Mouse (Mus musculus) heart, adult 2 months (tissue): ENCODE measurements around the gene Papolg. TPM values are rescaled to one million over a fixed set of nuclear protein-coding genes. Genes with fewer than 3 reads are reported as not detected.
A peak's percentile ranks its signal among the peaks of the same experiment; 100 is the strongest.

Source experiments
- DNase-seq, 2 experiments: peaks; one replicate each; pipeline ENCODE4 v3.0.0; 2021
- H3K27ac ChIP-seq: fragments of 200-600 bp; 2 replicates; pipeline ENCODE4 v1.8.1; 2022
- H3K27me3 ChIP-seq: fragments of 200-500 bp; 2 replicates; pipeline ENCODE4 v1.6.1; 2012; ENCODE audit warnings: mild to moderate bottlenecking, low read length, inconsistent platforms, mixed read lengths; ENCODE audit not compliant: control insufficient read depth, insufficient read depth
- H3K36me3 ChIP-seq: fragments of 200-500 bp; 2 replicates; pipeline ENCODE4 v1.6.1; 2012; ENCODE audit warnings: low read length, inconsistent platforms; ENCODE audit not compliant: control insufficient read depth, insufficient read depth
- H3K4me1 ChIP-seq: fragments of 200-500 bp; 2 replicates; pipeline ENCODE4 v1.6.1; 2011; ENCODE audit warnings: low read length; ENCODE audit not compliant: control insufficient read depth, insufficient read depth
- H3K4me3 ChIP-seq: fragments of 200-600 bp; 2 replicates; pipeline ENCODE4 v1.8.1; 2022
- H3K79me2 ChIP-seq: fragments of 200-500 bp; replicated peaks from 2 replicates; pipeline ENCODE4 v1.6.1; 2012; ENCODE audit warnings: mild to moderate bottlenecking, inconsistent platforms, low read length, moderate library complexity, mixed read lengths; ENCODE audit not compliant: control insufficient read depth, insufficient read depth
- H3K9ac ChIP-seq: fragments of 200-500 bp; 2 replicates; pipeline ENCODE4 v1.6.1; 2012; ENCODE audit warnings: low read depth, mild to moderate bottlenecking, control low read depth, inconsistent platforms, low read length, mixed read lengths
- CTCF ChIP-seq: fragments of 200-600 bp; IDR thresholded peaks from 2 replicates; pipeline ENCODE4 v1.8.1; 2022; ENCODE audit warnings: antibody characterized with exemption, mild to moderate bottlenecking, moderate library complexity
- EP300 ChIP-seq: fragments of 200-500 bp; IDR thresholded peaks from 2 replicates; pipeline ENCODE4 v1.6.1; 2011; ENCODE audit warnings: low read depth, low read length, control low read depth; ENCODE audit not compliant: insufficient read depth
- POLR2A ChIP-seq: fragments of 200-500 bp; IDR thresholded peaks from 2 replicates; pipeline ENCODE4 v1.6.1; 2011; ENCODE audit warnings: mild to moderate bottlenecking, low read depth, low read length, control low read depth; ENCODE audit not compliant: insufficient read depth
- WGBS: fragments of 180-500 bp; shearing (Covaris S2); methylation state at CpG from one replicate; pipeline ENCODE4 v1.1.7; 2018; 5-methylcytosine and 5-hydroxymethylcytosine counted together
- intact Hi-C: fragments of 180-260 bp; cut with DNase I; formaldehyde crosslinking; loops from one replicate; pipeline ENCODE4 v1.15.1; 2025
- polyA plus RNA-seq: library from polyadenylated mRNA; depleted of rRNA; stranded (reverse); fragments of >200 nt; gene quantifications from 2 replicates; pipeline ENCODE4 v1.2.3, GENCODE M21; 2012; rRNA removed
- total RNA-seq, 2 experiments: library from RNA; stranded (reverse); gene quantifications; 2 replicates each; pipeline ENCODE4 v1.2.3; 2021

Gene Papolg
- total and polyA plus RNA-seq, 3 experiments: 2.9 to 7.9 (median 7.3) TPM

GRCm38 (mm10) chr11:23846016-23846815 lies 48.8 kb downstream of the Papolg start:
- DNase-seq: peak in 1 of 2 experiments; percentile 30
- TF ChIP-seq CTCF (no peak), EP300 (no peak), POLR2A (no peak)
- no peak overlapping the region for H3K9ac ChIP-seq
- no peaks in the 10 kb centered on the region for H3K79me2 ChIP-seq
- H3K27ac ChIP-seq: no peak overlapping the region
- WGBS: 39% methylated on average over 22 of the region's 22 CpGs
- intact Hi-C loops: no loop called here
- H3K4me1 ChIP-seq: no peaks in the 10 kb centered on the region
- H3K36me3 ChIP-seq: no peaks in the 10 kb centered on the region
- 0 out of 2 replicates have a peak, but pooled peaks cover 1% of the 10 kb centered on the region for H3K27me3 ChIP-seq
- H3K4me3 ChIP-seq: no peak overlapping the region

GRCm38 (mm10) chr11:23823244-23823643 lies 71.8 kb downstream of the Papolg start:
- 67% methylated on average over 3 of the region's 3 CpGs for WGBS
- TF ChIP-seq POLR2A: no peak

GRCm38 (mm10) chr11:23821652-23822051 lies 73.4 kb downstream of the Papolg start:
- 90% methylated on average over 2 of the region's 2 CpGs for WGBS
- Histone ChIP-seq H3K36me3 (no peaks in the 10 kb centered on the region), H3K4me3 (no peak overlapping the region), H3K27ac (no peak overlapping the region), H3K4me1 (no peaks in the 10 kb centered on the region), H3K27me3 (no peaks in the 10 kb centered on the region), H3K9ac (no peak overlapping the region), H3K79me2 (no peaks in the 10 kb centered on the region)
- DNase-seq: no peak
- TF ChIP-seq POLR2A: no peak
- TF ChIP-seq CTCF: no peak
- no peak for TF ChIP-seq EP300
- intact Hi-C loops: no loop called here

More at GRCm38 (mm10) chr11:23823244-23823643, 71.8 kb downstream of the Papolg start:
- H3K4me1 ChIP-seq: no peaks in the 10 kb centered on the region
- intact Hi-C loops: no loop called here
- H3K27ac ChIP-seq: no peak overlapping the region
- H3K4me3 ChIP-seq: no peak overlapping the region
- H3K27me3 ChIP-seq: no peaks in the 10 kb centered on the region
- no peak for DNase-seq
- no peaks in the 10 kb centered on the region for H3K36me3 ChIP-seq
- no peaks in the 10 kb centered on the region for H3K79me2 ChIP-seq
- no peak overlapping the region for H3K9ac ChIP-seq

GRCm38 (mm10) chr11:23820977-23821376 lies 74.1 kb downstream of the Papolg start:
- TF ChIP-seq EP300 (no peak), POLR2A (no peak), CTCF (no peak)
- H3K27me3 ChIP-seq: no peaks in the 10 kb centered on the region
- H3K4me1 ChIP-seq: no peaks in the 10 kb centered on the region
- no peaks in the 10 kb centered on the region for H3K36me3 ChIP-seq
- no peak overlapping the region for H3K4me3 ChIP-seq
- H3K79me2 ChIP-seq: no peaks in the 10 kb centered on the region
- 70% methylated on average over 2 of the region's 2 CpGs for WGBS
- no peak for DNase-seq
- intact Hi-C loops: no loop called here
- H3K9ac ChIP-seq: no peak overlapping the region
- H3K27ac ChIP-seq: no peak overlapping the region

- WGBS: 15% methylated on average over 1 of the region's 1 CpGs
- H3K36me3 ChIP-seq: no peaks in the 10 kb centered on the region
- TF ChIP-seq POLR2A: no peak
- no peak for TF ChIP-seq CTCF
- no peak for TF ChIP-seq EP300
- DNase-seq: no peak
- H3K4me1 ChIP-seq: no peaks in the 10 kb centered on the region
- H3K4me3 ChIP-seq: no peak overlapping the region
- no peak overlapping the region for H3K27ac ChIP-seq
- H3K9ac ChIP-seq: no peak overlapping the region
- H3K79me2 ChIP-seq: no peaks in the 10 kb centered on the region
- intact Hi-C loops: no loop called here
- H3K27me3 ChIP-seq: no peaks in the 10 kb centered on the region
Observed at GRCm38 (mm10) chr11:23818745-23819144, 76.3 kb downstream of the Papolg start.

Other genes starting within 250 kb of the Papolg start
- 10 to 100 TPM in 1 of 2 experiments, 1 to 10 TPM in 1; 8.8 to 11.0 TPM for gene Pus10, start 229.6 kb downstream of the Papolg start, total RNA-seq
- 3.1 and 3.3 TPM in 2 replicates for gene Pus10, start 229.6 kb downstream of the Papolg start, polyA plus RNA-seq
- 10 to 100 TPM; 29.0 to 29.2 TPM for gene Pex13, start 229.3 kb downstream of the Papolg start, total RNA-seq
- 8.2 and 14.4 TPM in 2 replicates for gene Pex13, start 229.3 kb downstream of the Papolg start, polyA plus RNA-seq
- 1 to 10 TPM; 7.6 to 9.5 TPM for gene Rel, start 124.3 kb downstream of the Papolg start, total RNA-seq
- 3.7 and 8.4 TPM in 2 replicates for gene Rel, start 124.3 kb downstream of the Papolg start, polyA plus RNA-seq
- not detected for gene A830031A19Rik, start 179.8 kb upstream of the Papolg start, total RNA-seq
- not detected in 2 replicates for gene A830031A19Rik, start 179.8 kb upstream of the Papolg start, polyA plus RNA-seq
- gene Bcl11a, start 182.8 kb upstream of the Papolg start, total RNA-seq: 1 to 10 TPM; 2.4 to 4.2 TPM
- gene Bcl11a, start 182.8 kb upstream of the Papolg start, polyA plus RNA-seq: 1.1 and 1.7 TPM in 2 replicates